Mouse (Mus musculus) spleen, adult 2 months (tissue): Measurements from ENCODE around the gene Tenm4. TPM values are rescaled to one million over a fixed set of nuclear protein-coding genes. Genes with fewer than 3 reads are reported as not detected.

Experiments used
- DNase-seq, 2 experiments: peaks; one replicate each; pipeline versions ENCODE4 v3.0.0 to v3.0.0-alpha.2; 2012 to 2021; ENCODE audit warnings: low spot score in 2 of 2, low read depth in 1 of 2
- H3K27ac ChIP-seq: fragments of 200-500 bp; 2 replicates; pipeline ENCODE4 v1.5.1; 2012; ENCODE audit warnings: low read length, inconsistent platforms; ENCODE audit not compliant: insufficient read depth
- H3K27me3 ChIP-seq: fragments of 200-500 bp; 2 replicates; pipeline ENCODE4 v1.6.1; 2012; ENCODE audit warnings: mild to moderate bottlenecking, moderate library complexity, low read length, inconsistent platforms; ENCODE audit not compliant: control insufficient read depth, insufficient read depth
- H3K36me3 ChIP-seq: fragments of 200-500 bp; 2 replicates; pipeline ENCODE4 v1.6.1; 2012; ENCODE audit warnings: mild to moderate bottlenecking, low read length, inconsistent platforms; ENCODE audit not compliant: control insufficient read depth, insufficient read depth
- H3K4me1 ChIP-seq: fragments of 200-500 bp; 2 replicates; pipeline ENCODE4 v1.6.1; 2011; ENCODE audit warnings: inconsistent platforms; ENCODE audit not compliant: control insufficient read depth, insufficient read depth, insufficient read length
- H3K4me3 ChIP-seq: fragments of 200-500 bp; 2 replicates; pipeline ENCODE4 v1.5.1; 2011; ENCODE audit warnings: mild to moderate bottlenecking, inconsistent platforms; ENCODE audit not compliant: insufficient read depth, insufficient read length; ENCODE audit errors: extremely low read depth
- CTCF ChIP-seq: fragments of 200-500 bp; IDR thresholded peaks from 2 replicates; pipeline ENCODE4 v1.5.1; 2011; ENCODE audit warnings: mild to moderate bottlenecking, inconsistent platforms; ENCODE audit not compliant: insufficient read depth, insufficient read length, insufficient replicate concordance; ENCODE audit errors: extremely low read depth
- POLR2A ChIP-seq: fragments of 200-500 bp; IDR thresholded peaks from 2 replicates; pipeline ENCODE4 v1.6.1; 2011; ENCODE audit warnings: low read depth, low read length, inconsistent platforms
- WGBS: fragments of 180-500 bp; shearing (Covaris S2); methylation state at CpG from one replicate; pipeline ENCODE4 v1.1.7; 2018; 5-methylcytosine and 5-hydroxymethylcytosine counted together
- polyA plus RNA-seq: library from polyadenylated mRNA; depleted of rRNA; stranded (reverse); fragments of >200 nt; gene quantifications from 2 replicates; pipeline ENCODE4 v1.2.3, GENCODE M21; 2012

Gene Tenm4
- polyA plus RNA-seq, 1 experiment: 1.2 TPM

DNA sequence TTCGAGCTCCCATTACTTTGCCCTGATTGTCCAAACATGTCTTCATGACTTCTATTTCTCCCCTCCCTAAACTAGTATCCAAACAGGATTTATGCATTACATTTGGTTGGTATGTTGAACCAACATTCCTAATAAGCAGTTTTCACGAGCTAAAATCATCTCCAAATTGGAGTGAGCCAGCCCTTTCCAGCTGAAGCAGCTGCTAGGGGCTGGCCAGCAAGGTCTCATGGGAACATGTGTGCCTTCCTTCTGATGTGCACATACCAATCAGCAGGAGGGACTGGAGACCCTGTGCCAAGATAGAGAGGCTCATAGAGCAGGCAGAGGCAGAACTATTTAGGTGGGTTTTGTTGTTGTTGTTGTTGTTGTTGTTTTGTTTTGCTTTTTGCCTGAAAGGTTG, 69.6 kb downstream of the Tenm4 start:
- no peak for DNase-seq
- H3K36me3 ChIP-seq: no peaks in the 10 kb centered on the region
- WGBS: 60% methylated on average over 2 of the region's 2 CpGs
- H3K27ac ChIP-seq: no peak overlapping the region
- no peaks in the 10 kb centered on the region for H3K27me3 ChIP-seq
- no peak overlapping the region for H3K4me3 ChIP-seq
- H3K4me1 ChIP-seq: no peaks in the 10 kb centered on the region
- TF ChIP-seq CTCF: no peak
- no peak for TF ChIP-seq POLR2A

DNA sequence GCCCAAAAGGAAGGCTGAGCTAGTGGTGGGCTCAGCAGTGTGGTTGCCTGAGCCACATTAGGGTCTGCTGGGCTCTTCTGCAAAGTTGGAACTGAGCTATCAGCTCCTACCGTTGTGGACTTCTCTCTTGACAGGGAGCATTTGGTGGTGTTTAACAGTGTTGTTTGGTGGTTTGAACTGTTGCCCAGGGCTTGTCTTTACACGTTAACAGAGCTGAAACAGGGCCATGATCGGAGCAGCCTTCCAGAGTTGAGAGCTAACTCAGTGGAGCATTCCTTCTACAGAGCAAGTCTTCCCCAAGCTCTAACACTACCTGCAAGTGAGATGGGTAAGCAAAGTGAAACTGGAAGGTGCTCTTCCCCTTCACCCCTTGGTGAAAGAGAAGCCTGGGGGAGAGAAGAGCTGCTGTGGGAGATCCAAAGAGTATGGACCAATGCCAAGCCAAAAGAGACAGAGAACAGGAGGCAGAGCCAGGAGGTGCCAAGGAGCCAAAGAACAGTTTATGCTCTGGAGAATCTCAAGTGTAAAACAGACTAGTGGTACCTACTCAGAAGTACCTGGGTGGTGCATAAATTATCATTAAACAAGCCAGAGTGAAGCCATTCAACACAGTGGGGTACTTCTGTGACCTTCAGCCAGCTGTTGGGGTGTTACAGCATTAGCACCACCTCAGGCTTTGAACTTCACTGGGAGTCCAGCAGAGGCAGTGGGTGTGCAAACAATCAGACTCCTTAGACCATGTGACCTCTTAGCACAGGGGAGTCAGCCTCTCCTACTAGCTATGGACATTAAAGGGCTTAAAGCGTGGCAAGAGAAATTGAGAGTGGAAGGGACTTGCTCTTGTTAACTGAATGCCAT, 71.5 kb downstream of the Tenm4 start:
- H3K27ac ChIP-seq: no peak overlapping the region
- H3K4me1 ChIP-seq: no peaks in the 10 kb centered on the region
- WGBS: 69% methylated on average over 4 of the region's 4 CpGs
- TF ChIP-seq POLR2A (no peak), CTCF (no peak)
- no peaks in the 10 kb centered on the region for H3K36me3 ChIP-seq
- no peaks in the 10 kb centered on the region for H3K27me3 ChIP-seq
- H3K4me3 ChIP-seq: no peak overlapping the region
- DNase-seq: no peak

- no peak overlapping the region for H3K4me3 ChIP-seq
- H3K27ac ChIP-seq: no peak overlapping the region
- H3K4me1 ChIP-seq: no peaks in the 10 kb centered on the region
- no peaks in the 10 kb centered on the region for H3K36me3 ChIP-seq
- TF ChIP-seq POLR2A (no peak), CTCF (no peak)
- no peak for DNase-seq
- WGBS: 76% methylated on average over 1 of the region's 1 CpGs
- no peaks in the 10 kb centered on the region for H3K27me3 ChIP-seq
Measured at GRCm38 (mm10) chr7:96244796-96245195, 73.8 kb downstream of the Tenm4 start.

- no peak for TF ChIP-seq POLR2A
- no peak for TF ChIP-seq CTCF
- H3K27me3 ChIP-seq: no peaks in the 10 kb centered on the region
- WGBS: 83% methylated on average over 6 of the region's 6 CpGs
Measured at GRCm38 (mm10) chr7:96259630-96260029, 88.6 kb downstream of the Tenm4 start.

GRCm38 (mm10) chr7:96262182-96262581, 91.1 kb downstream of the Tenm4 start:
- TF ChIP-seq POLR2A (no peak), CTCF (no peak)
- Histone ChIP-seq H3K27me3 (no peaks in the 10 kb centered on the region), H3K36me3 (no peaks in the 10 kb centered on the region), H3K4me3 (no peak overlapping the region), H3K27ac (no peak overlapping the region), H3K4me1 (no peaks in the 10 kb centered on the region)
- no peak for DNase-seq

More at GRCm38 (mm10) chr7:96259630-96260029, 88.6 kb downstream of the Tenm4 start:
- H3K4me3 ChIP-seq: no peak overlapping the region
- H3K4me1 ChIP-seq: no peaks in the 10 kb centered on the region
- no peaks in the 10 kb centered on the region for H3K36me3 ChIP-seq
- no peak for DNase-seq
- no peak overlapping the region for H3K27ac ChIP-seq

- H3K27ac ChIP-seq: no peak overlapping the region
- H3K4me1 ChIP-seq: no peaks in the 10 kb centered on the region
- H3K36me3 ChIP-seq: no peaks in the 10 kb centered on the region
- no peak for DNase-seq
- H3K27me3 ChIP-seq: no peaks in the 10 kb centered on the region
- no peak overlapping the region for H3K4me3 ChIP-seq
- no peak for TF ChIP-seq POLR2A
- no peak for TF ChIP-seq CTCF
- WGBS: 91% methylated on average over 1 of the region's 1 CpGs
Measured at GRCm38 (mm10) chr7:96265941-96266340, 94.9 kb downstream of the Tenm4 start.

DNA sequence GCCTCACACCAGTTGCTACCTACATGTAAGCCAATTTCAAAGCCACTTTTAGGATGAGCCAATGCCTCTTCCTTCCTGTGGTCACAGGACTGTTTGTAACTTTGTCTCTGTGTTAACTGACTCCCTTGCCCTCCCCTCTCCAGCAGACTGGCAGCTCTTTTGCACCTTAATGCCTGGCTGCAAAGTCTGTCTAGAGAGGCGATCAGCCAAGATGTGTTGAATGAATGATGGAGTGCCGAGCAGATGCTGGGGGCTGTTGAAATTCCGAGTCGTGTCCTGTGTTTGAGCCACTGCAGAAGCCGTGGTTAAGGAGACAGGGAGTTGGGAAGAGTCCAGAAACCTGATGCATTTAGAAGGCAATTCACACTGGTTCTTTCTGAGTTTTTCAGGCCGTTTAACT, 96.2 kb downstream of the Tenm4 start:
- no peaks in the 10 kb centered on the region for H3K4me1 ChIP-seq
- TF ChIP-seq CTCF: no peak
- no peak for TF ChIP-seq POLR2A
- no peaks in the 10 kb centered on the region for H3K27me3 ChIP-seq
- H3K4me3 ChIP-seq: no peak overlapping the region
- no peaks in the 10 kb centered on the region for H3K36me3 ChIP-seq
- H3K27ac ChIP-seq: no peak overlapping the region
- no peak for DNase-seq
- 56% methylated on average over 6 of the region's 6 CpGs for WGBS
